Mouse (Mus musculus) heart, postnatal 10 days (tissue): Measurements from ENCODE around the gene Ntn4. TPM values are rescaled to one million over a fixed set of nuclear protein-coding genes. Genes with fewer than 3 reads are reported as not detected.

Experiments used
- DNase-seq, 2 experiments: peaks; one replicate each; pipeline ENCODE4 v3.0.0; 2021
- intact Hi-C: fragments of 180-260 bp; cut with DNase I; formaldehyde crosslinking; loops from one replicate; pipeline ENCODE4 v1.15.1; 2025
- total RNA-seq, 2 experiments: library from RNA; stranded (reverse); gene quantifications; 2 replicates each; pipeline ENCODE4 v1.2.3; 2021

Gene Ntn4
- total RNA-seq, 2 experiments from 2014 or later, result 24.6 to 36.4 TPM

DNA sequence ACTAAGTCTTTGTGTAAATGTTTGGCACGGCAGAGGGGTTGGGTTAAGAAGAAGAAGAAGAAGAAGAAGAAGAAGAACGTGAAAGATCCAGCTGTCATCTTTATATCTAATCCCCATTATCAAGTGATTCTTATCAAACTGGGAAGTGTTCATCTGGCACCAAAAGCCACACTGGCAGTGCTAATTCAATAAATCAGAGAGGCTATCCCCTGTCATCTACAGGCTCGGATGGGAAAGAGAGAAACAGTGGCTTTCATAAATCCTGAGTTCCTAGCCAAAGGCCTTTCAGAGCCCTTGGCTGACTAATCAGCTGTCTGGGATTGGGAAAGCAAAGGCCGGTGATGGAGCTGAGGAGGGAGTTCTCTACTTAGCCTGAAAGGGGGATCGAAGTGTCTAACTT is 126.8 kb downstream of the Ntn4 start:
- DNase-seq, result no peak
- intact Hi-C loops, result loop anchor here (10.0 kb wide), 1 partner anchor 1008 kb away; no protein-coding TSS in a partner anchor

DNA sequence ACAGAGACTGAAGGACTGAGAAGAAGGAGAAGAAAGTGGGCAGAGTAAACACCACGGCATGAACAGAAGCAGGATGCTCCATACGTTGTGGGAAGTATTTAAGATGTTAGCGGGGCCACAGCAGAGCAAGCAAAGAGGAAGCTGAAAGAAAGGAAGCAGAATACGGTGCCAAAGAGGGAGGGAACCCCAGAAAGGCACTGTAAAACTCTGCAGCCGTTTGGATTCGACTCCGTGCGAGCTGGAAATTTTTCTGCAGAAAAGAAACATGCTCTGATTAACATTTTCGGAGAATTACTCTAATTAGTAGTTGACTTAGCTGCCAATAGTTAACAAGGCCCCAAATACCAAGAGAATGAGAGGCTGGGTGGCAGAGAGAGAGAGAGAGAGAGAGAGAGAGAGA is 127.7 kb downstream of the Ntn4 start:
- DNase-seq, result peak in 1 of 2 experiments; percentile 42
- intact Hi-C loops, result loop anchor here (10.0 kb wide), 1 partner anchor 1007 kb away; no protein-coding TSS in a partner anchor

DNA sequence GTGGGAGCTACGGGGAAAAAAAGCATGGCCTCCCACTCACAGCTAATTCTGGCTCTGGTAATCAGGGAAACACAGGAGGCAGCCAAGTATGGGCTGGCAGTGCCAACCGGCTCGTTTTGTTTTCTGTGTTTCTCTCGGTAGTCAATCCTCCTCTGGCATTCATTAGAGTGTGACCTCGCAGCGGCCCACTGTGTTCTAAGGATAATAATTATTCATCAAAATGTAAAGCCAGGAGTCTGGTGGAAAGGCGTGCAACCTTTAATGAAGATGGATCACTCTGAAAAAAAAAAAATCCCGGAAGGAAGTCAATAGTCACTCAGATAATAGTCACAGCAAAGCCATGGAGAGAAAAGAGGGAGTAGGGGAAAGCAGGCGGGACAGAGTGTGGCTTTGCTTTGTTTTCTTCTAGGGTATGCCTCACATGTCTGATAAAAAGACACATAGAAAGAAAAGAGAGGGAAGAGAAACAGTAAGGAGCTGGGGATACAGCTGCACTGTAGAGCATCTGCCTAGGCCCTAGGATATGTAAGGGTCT is 131.5 kb downstream of the Ntn4 start:
- DNase-seq, result peak; percentile 54 to 56
- intact Hi-C loops, result no loop called here

DNA sequence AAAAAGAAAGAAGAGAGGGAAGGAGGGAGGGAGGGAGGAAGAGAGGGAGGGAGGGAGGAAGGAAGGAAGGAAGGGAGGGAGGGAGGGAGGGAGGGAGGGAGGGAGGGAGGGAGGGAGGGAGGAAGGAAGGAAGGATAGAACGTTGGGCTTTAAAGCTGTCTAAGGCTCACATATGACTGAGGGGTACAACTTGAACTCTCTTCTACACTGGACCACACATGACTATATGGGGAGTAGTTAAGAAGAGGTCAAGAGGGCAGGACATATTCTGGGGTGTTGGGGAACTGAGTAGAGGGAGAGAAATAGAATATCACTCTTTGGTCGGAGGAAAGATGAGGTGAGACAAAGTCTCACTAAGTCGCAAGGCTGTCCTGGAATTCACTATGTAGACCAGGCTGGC is 132.0 kb downstream of the Ntn4 start:
- intact Hi-C loops, result no loop called here

DNA sequence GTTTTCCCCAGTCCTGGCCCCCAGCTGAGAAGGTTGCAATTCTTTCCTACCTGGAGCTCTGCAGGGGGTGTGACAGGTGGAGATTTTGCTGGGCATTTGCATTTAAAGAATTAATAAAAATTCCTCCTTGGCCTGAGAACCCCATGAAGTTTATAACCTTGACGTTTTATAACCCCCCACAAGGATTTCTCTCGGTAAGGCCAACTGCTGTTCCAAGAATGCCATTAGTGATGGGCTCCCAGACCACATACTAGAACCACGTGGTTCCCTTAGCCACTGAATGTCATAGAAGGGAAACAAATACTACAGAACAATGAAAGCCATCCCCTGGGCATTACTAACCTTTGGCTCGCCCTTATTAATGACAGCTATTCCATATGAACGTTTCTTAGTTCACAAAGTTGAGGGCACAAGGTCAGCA is 136.3 kb downstream of the Ntn4 start:
- intact Hi-C loops, result loop anchor here (2.0 to 5.0 kb wide), 2 partner anchors 166 to 184 kb away; no protein-coding TSS in a partner anchor
- no peak for DNase-seq

More for the DNA sequence above, 132.0 kb downstream of the Ntn4 start:
- no peak for DNase-seq

DNA sequence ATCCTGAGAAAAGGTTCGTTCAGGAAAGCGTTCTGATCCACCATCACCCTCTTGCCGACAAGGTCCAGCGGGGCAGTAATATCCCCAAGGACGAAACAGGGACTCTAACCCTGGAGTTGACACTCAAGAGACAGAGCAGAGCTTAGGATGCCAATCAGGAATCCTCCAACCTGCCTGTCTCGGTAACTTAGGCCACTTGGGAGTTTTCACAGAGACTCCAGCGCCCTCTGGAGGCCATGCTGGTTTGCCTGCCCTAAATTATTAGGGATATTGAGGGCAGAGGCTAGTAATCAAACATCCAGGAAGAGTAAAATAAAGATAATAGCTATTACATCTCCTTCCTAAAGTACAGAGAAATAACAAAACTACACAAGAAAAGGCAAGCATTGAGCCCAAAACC is 136.9 kb downstream of the Ntn4 start:
- DNase-seq, result peak; percentile 63 to 77

DNA sequence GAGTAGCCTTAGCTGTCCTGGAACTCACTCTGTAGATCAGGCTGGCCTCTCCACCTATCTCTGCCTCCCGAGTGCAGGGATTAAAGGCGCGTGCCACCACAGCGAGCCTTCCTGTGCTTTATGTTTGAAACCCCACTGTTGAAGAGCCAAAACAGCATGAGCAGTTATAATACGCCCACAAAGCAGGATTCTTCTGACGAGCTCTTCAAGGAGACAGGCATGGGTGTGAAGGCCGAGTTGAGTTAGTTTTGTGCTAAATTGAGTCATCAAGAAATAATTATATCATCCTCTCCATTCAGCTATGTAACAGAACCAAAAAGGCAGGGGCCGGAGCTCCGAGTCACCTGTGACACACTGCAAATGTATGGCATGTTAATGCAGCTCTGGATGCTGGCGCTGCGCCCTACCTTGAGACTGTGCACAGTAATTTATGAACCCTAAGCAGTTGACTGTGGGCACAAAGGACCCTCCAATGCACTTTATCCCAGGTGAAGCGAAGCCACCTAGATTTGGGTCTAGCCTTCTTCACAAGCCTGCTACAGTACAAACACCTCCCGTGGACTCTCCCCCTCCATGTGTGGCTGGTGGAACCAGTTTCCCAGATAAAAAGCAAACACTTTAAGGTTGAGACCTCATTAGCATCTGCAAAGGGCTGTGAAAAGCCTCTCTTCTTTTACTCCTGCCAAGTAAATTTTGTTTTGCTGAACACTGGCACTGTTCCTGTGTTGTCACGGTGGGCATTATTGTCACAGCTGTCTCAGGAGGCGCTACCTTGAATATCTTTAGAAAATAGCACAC is 142.9 kb downstream of the Ntn4 start:
- intact Hi-C loops, result loop anchor here (1.0 kb wide), 1 partner anchor 9 kb away; no protein-coding TSS in a partner anchor
- DNase-seq, result no peak

More for the DNA sequence above, 136.9 kb downstream of the Ntn4 start:
- intact Hi-C loops, result loop anchor here (2.0 to 5.0 kb wide), 2 partner anchors 167 to 185 kb away; no protein-coding TSS in a partner anchor

Other genes starting within 250 kb of the Ntn4 start
- gene Lta4h, start 187.3 kb upstream of the Ntn4 start, total RNA-seq, result 10 to 100 TPM; 55.5 to 65.4 TPM
- gene Hal, start 151.9 kb upstream of the Ntn4 start, total RNA-seq, result not detected
- gene Amdhd1, start 100.6 kb upstream of the Ntn4 start, total RNA-seq, result under 1 TPM in 1 of 2 experiments, not detected in 1; 0.10 TPM
- gene Ccdc38, start 100.0 kb upstream of the Ntn4 start, total RNA-seq, result not detected
- gene Snrpf, start 51.0 kb upstream of the Ntn4 start, total RNA-seq, result 10 to 100 TPM; 12.2 to 16.2 TPM
- gene Usp44, start 190.9 kb downstream of the Ntn4 start, total RNA-seq, result not detected